Mouse (Mus musculus): ENCODE measurements around the gene Decr2. TPM values are rescaled to one million over a fixed set of nuclear protein-coding genes. Genes with fewer than 3 reads are reported as not detected.
"Not testable (repeated sequence)": the region's sequence is repeated elsewhere in the genome, so short reads cannot be mapped to it uniquely, and the experiment has no call there.

Decr2 gene
- polyA plus RNA-seq, 1 experiment, result 0.35 TPM

- Histone ChIP-seq H3K4me3 (replicated peaks) (peak overlapping the region; percentile 94), H3K4me1 (peaks cover 53% of the 10 kb centered on the region), H3K36me3 (replicated peaks; ENCODE audit: low read length) (peaks cover 44% of the 10 kb centered on the region), H3K9me3 (no peaks in the 10 kb centered on the region), H3K27me3 (replicated peaks) (peaks cover 4% of the 10 kb centered on the region)
- TF ChIP-seq GATA1 (IDR thresholded peaks at IDR 0.05; ENCODE audit: borderline replicate concordance, low read length) (no peak), FLI1 (IDR thresholded peaks at IDR 0.05; ENCODE audit: low read length) (no peak)
Measured at GRCm38 (mm10) chr17:26124560-26124959, 34.4 kb upstream of the Decr2 start.

- no peak for TF ChIP-seq GATA1 (IDR thresholded peaks at IDR 0.05; ENCODE audit: borderline replicate concordance, low read length)
- TF ChIP-seq FLI1 (IDR thresholded peaks at IDR 0.05; ENCODE audit: low read length), result no peak
- H3K36me3 ChIP-seq (replicated peaks; ENCODE audit: low read length), result peaks cover 31% of the 10 kb centered on the region
- H3K9me3 ChIP-seq, result no peaks in the 10 kb centered on the region
- H3K4me3 ChIP-seq (replicated peaks), result peak within 1 kb of the TSS; percentile 94
- H3K27me3 ChIP-seq (replicated peaks), result peaks cover 15% of the 10 kb centered on the region
- H3K4me1 ChIP-seq, result peaks cover 63% of the 10 kb centered on the region
Measured at GRCm38 (mm10) chr17:26123267-26123684, 33.1 kb upstream of the Decr2 start, which contains the start of gene Mrpl28. TSS of gene Mrpl28 (plus strand) at chr17:26123500.

GRCm38 (mm10) chr17:26122431-26123140 is 32.4 kb upstream of the Decr2 start:
- peaks cover 22% of the 10 kb centered on the region for H3K27me3 ChIP-seq (replicated peaks)
- peaks cover 65% of the 10 kb centered on the region for H3K4me1 ChIP-seq
- peaks cover 24% of the 10 kb centered on the region for H3K36me3 ChIP-seq (replicated peaks; ENCODE audit: low read length)
- H3K9me3 ChIP-seq, result no peaks in the 10 kb centered on the region
- TF ChIP-seq GATA1 (IDR thresholded peaks at IDR 0.05; ENCODE audit: borderline replicate concordance, low read length), result no peak
- TF ChIP-seq FLI1 (IDR thresholded peaks at IDR 0.05; ENCODE audit: low read length), result no peak
- H3K4me3 ChIP-seq (replicated peaks), result peak overlapping the region; percentile 94

GRCm38 (mm10) chr17:26119766-26120710 is 29.9 kb upstream of the Decr2 start:
- peak overlapping the region; percentile 84 for H3K4me3 ChIP-seq (replicated peaks)
- TF ChIP-seq GATA1 (IDR thresholded peaks at IDR 0.05; ENCODE audit: borderline replicate concordance, low read length) (no peak), FLI1 (IDR thresholded peaks at IDR 0.05; ENCODE audit: low read length) (no peak)
- peaks cover 46% of the 10 kb centered on the region for H3K27me3 ChIP-seq (replicated peaks)
- no peaks in the 10 kb centered on the region for H3K9me3 ChIP-seq
- H3K4me1 ChIP-seq, result peaks cover 54% of the 10 kb centered on the region
- H3K36me3 ChIP-seq (replicated peaks; ENCODE audit: low read length), result no peaks in the 10 kb centered on the region

- Histone ChIP-seq H3K27me3 (replicated peaks) (peaks cover 77% of the 10 kb centered on the region), H3K9me3 (no peaks in the 10 kb centered on the region)
Measured at GRCm38 (mm10) chr17:26116503-26117258, 26.5 kb upstream of the Decr2 start.

GRCm38 (mm10) chr17:26115956-26116487 is 25.9 kb upstream of the Decr2 start:
- no peak for TF ChIP-seq GATA1 (IDR thresholded peaks at IDR 0.05; ENCODE audit: borderline replicate concordance, low read length)
- TF ChIP-seq FLI1 (IDR thresholded peaks at IDR 0.05; ENCODE audit: low read length), result no peak
- H3K9me3 ChIP-seq, result no peaks in the 10 kb centered on the region
- peaks cover 42% of the 10 kb centered on the region for H3K4me1 ChIP-seq
- no peak overlapping the region for H3K4me3 ChIP-seq (replicated peaks)
- H3K36me3 ChIP-seq (replicated peaks; ENCODE audit: low read length), result no peaks in the 10 kb centered on the region
- H3K27me3 ChIP-seq (replicated peaks), result peaks cover 83% of the 10 kb centered on the region

More at GRCm38 (mm10) chr17:26116503-26117258, 26.5 kb upstream of the Decr2 start:
- Histone ChIP-seq H3K4me1 (peaks cover 43% of the 10 kb centered on the region), H3K36me3 (replicated peaks; ENCODE audit: low read length) (no peaks in the 10 kb centered on the region), H3K4me3 (replicated peaks) (no peak overlapping the region)
- TF ChIP-seq FLI1 (IDR thresholded peaks at IDR 0.05; ENCODE audit: low read length), result no peak
- TF ChIP-seq GATA1 (IDR thresholded peaks at IDR 0.05; ENCODE audit: borderline replicate concordance, low read length), result no peak

GRCm38 (mm10) chr17:26115205-26115898 is 25.2 kb upstream of the Decr2 start:
- Histone ChIP-seq H3K4me3 (replicated peaks) (no peak overlapping the region), H3K9me3 (no peaks in the 10 kb centered on the region), H3K36me3 (replicated peaks; ENCODE audit: low read length) (no peaks in the 10 kb centered on the region), H3K4me1 (peaks cover 41% of the 10 kb centered on the region), H3K27me3 (replicated peaks) (peaks cover 90% of the 10 kb centered on the region)
- TF ChIP-seq GATA1 (IDR thresholded peaks at IDR 0.05; ENCODE audit: borderline replicate concordance, low read length) (no peak), FLI1 (IDR thresholded peaks at IDR 0.05; ENCODE audit: low read length) (no peak)

- H3K4me1 ChIP-seq, result peaks cover 32% of the 10 kb centered on the region
- H3K4me3 ChIP-seq (replicated peaks); H3K9me3 ChIP-seq; H3K36me3 ChIP-seq (replicated peaks; ENCODE audit: low read length): not testable (repeated sequence)
- H3K27me3 ChIP-seq (replicated peaks), result peaks cover 88% of the 10 kb centered on the region
Measured at GRCm38 (mm10) chr17:26114461-26114860, 24.3 kb upstream of the Decr2 start.

- peak overlapping the region; percentile 92 for H3K4me3 ChIP-seq (replicated peaks)
- no peaks in the 10 kb centered on the region for H3K36me3 ChIP-seq (replicated peaks; ENCODE audit: low read length)
- H3K9me3 ChIP-seq, result 0 out of 2 replicates have a peak, but pooled peaks cover under 1% of the 10 kb centered on the region
- H3K4me1 ChIP-seq, result peaks cover 30% of the 10 kb centered on the region
- TF ChIP-seq GATA1 (IDR thresholded peaks at IDR 0.05; ENCODE audit: borderline replicate concordance, low read length), result no peak
- no peak for TF ChIP-seq FLI1 (IDR thresholded peaks at IDR 0.05; ENCODE audit: low read length)
- peaks cover 87% of the 10 kb centered on the region for H3K27me3 ChIP-seq (replicated peaks)
Measured at GRCm38 (mm10) chr17:26114061-26114460, 23.9 kb upstream of the Decr2 start.

Measured in megakaryocyte, embryonic 14.5 days (primary cell).